Mouse (Mus musculus) MEL (cell line): ENCODE measurements around the gene Reg1. TPM values are rescaled to one million over a fixed set of nuclear protein-coding genes. Genes with fewer than 3 reads are reported as not detected.

ENCODE experiments used
- polyA plus RNA-seq, 2 experiments: library from polyadenylated mRNA; stranded (reverse) in 1 of 2; unstranded in 1 of 2; fragments of >175 nt in 1 of 2; fragments of >200 nt in 1 of 2; gene quantifications; 2 replicates each; pipeline versions ENCODE4 v1.2.1 to v1.2.4; 2012; ENCODE audit warnings: low replicate concordance in 2 of 2, low read depth in 1 of 2; ENCODE audit not compliant: insufficient read length in 2 of 2, insufficient read depth in 1 of 2, missing spikeins in 1 of 2
- total RNA-seq: library from RNA; depleted of rRNA; stranded (reverse); fragments of 300-350 nt; gene quantifications from 2 replicates; pipeline ENCODE4 v1.2.3, GENCODE M21; 2012; rRNA removed

Reg1 gene
- total and polyA plus RNA-seq, 3 experiments: not detected

Other genes with a start within 250 kb of the Reg1 start
- gene Reg3b, start 52.1 kb upstream of the Reg1 start, total RNA-seq: not detected in 2 replicates
- not detected for gene Reg3b, start 52.1 kb upstream of the Reg1 start, polyA plus RNA-seq
- not detected in 2 replicates for gene Reg3d, start 43.8 kb upstream of the Reg1 start, total RNA-seq
- gene Reg3d, start 43.8 kb upstream of the Reg1 start, polyA plus RNA-seq: not detected
- not detected in 2 replicates for gene Reg3a, start 42.0 kb upstream of the Reg1 start, total RNA-seq
- not detected for gene Reg3a, start 42.0 kb upstream of the Reg1 start, polyA plus RNA-seq
- not detected in 2 replicates for gene Reg2, start 27.1 kb upstream of the Reg1 start, total RNA-seq
- gene Reg2, start 27.1 kb upstream of the Reg1 start, polyA plus RNA-seq: not detected
- gene Reg3g, start 46.2 kb downstream of the Reg1 start, total RNA-seq: not detected in 2 replicates
- gene Reg3g, start 46.2 kb downstream of the Reg1 start, polyA plus RNA-seq: not detected